Mouse (Mus musculus) midbrain, postnatal 0 days (tissue): ENCODE data around the gene Spint5. TPM values are rescaled to one million over a fixed set of nuclear protein-coding genes. Genes with fewer than 3 reads are reported as not detected.

Experiments used
- ATAC-seq: fragments of 200-750 bp; cut with Nextera tagmentation; 2 replicates; pipeline ENCODE4 v1.8.0; 2017; ENCODE audit warnings: moderate number of reproducible peaks, mild to moderate bottlenecking, moderate TSS enrichment, moderate library complexity; ENCODE audit not compliant: low FRiP score
- DNase-seq: peaks from one replicate; pipeline ENCODE4 v3.0.0-alpha.2; 2015; ENCODE audit warnings: low spot score
- H3K27ac ChIP-seq: fragments of 300-500 bp; sonication (generic); 2 replicates; pipeline ENCODE4 v1.5.1; 2014; ENCODE audit warnings: low read depth, mild to moderate bottlenecking, low read length, mixed read lengths
- H3K27me3 ChIP-seq: fragments of 300-500 bp; sonication (generic); 2 replicates; pipeline ENCODE4 v1.6.1; 2014; ENCODE audit warnings: low read length, control low read depth, mixed read lengths; ENCODE audit not compliant: insufficient read depth
- H3K36me3 ChIP-seq: fragments of 300-500 bp; sonication (generic); 2 replicates; pipeline ENCODE4 v1.6.1; 2014; ENCODE audit warnings: low read length, control low read depth, mixed read lengths; ENCODE audit not compliant: insufficient read depth
- H3K4me1 ChIP-seq: fragments of 300-500 bp; sonication (generic); 2 replicates; pipeline ENCODE4 v1.6.1; 2014; ENCODE audit warnings: mild to moderate bottlenecking, control low read depth, antibody characterized with exemption, low read length, mixed read lengths; ENCODE audit not compliant: insufficient read depth
- H3K4me2 ChIP-seq: fragments of 300-500 bp; sonication (generic); 2 replicates; pipeline ENCODE4 v1.6.1; 2014; ENCODE audit warnings: low read depth, mild to moderate bottlenecking, low read length, mixed read lengths; ENCODE audit not compliant: poor library complexity, severe bottlenecking
- H3K4me3 ChIP-seq: fragments of 300-500 bp; sonication (generic); 2 replicates; pipeline ENCODE4 v1.5.1; 2014; ENCODE audit warnings: low read depth, mild to moderate bottlenecking, low read length, moderate library complexity
- H3K9ac ChIP-seq: fragments of 300-500 bp; sonication (generic); replicated peaks from 2 replicates; pipeline ENCODE4 v1.6.1; 2014; ENCODE audit warnings: mild to moderate bottlenecking, low read length, moderate library complexity, mixed read lengths; ENCODE audit not compliant: poor library complexity, severe bottlenecking
- H3K9me3 ChIP-seq: fragments of 300-500 bp; sonication (generic); 2 replicates; pipeline ENCODE4 v1.6.1; 2016; ENCODE audit warnings: low read length, control low read depth
- CTCF ChIP-seq: IDR thresholded peaks from 2 replicates; pipeline ENCODE4 v1.5.1; 2016; ENCODE audit warnings: antibody characterized with exemption, mild to moderate bottlenecking
- WGBS: fragments of 180-500 bp; shearing (Covaris S2); extraction: QIAGEN DNeasy Blood & Tissue Kit; methylation state at CpG from one replicate; pipeline ENCODE4 v1.1.7; 2014; 5-methylcytosine and 5-hydroxymethylcytosine counted together
- polyA plus RNA-seq: library from polyadenylated mRNA; unstranded; fragments of >200 nt; fragmentation: Nextera tagmentation; extraction: Ambion mirVana; gene quantifications from 2 replicates; pipeline ENCODE4 v1.2.1, GENCODE M21; 2015
- total RNA-seq: library from RNA; depleted of rRNA; stranded (reverse); fragments of >200 nt; gene quantifications from 2 replicates; pipeline ENCODE4 v1.2.3, GENCODE M21; 2014

Spint5 gene
- total and polyA plus RNA-seq, 2 experiments from 2014 or later, result not detected

- Histone ChIP-seq H3K9me3 (no peaks in the 10 kb centered on the region), H3K4me3 (no peak overlapping the region), H3K27ac (no peak overlapping the region), H3K36me3 (peaks cover 57% of the 10 kb centered on the region), H3K27me3 (no peaks in the 10 kb centered on the region), H3K9ac (no peak overlapping the region), H3K4me2 (no peak overlapping the region), H3K4me1 (no peaks in the 10 kb centered on the region)
- ATAC-seq (no peak), DNase-seq (no peak)
- WGBS, result 92% methylated on average over 11 of the region's 11 CpGs
- TF ChIP-seq CTCF, result no peak
These were observed 39.0 kb downstream of the Spint5 start for GRCm38 (mm10) chr2:164754105-164754504.

GRCm38 (mm10) chr2:164754800-164755199, 39.7 kb downstream of the Spint5 start:
- H3K4me3 ChIP-seq, result no peak overlapping the region
- no peak for ATAC-seq
- no peaks in the 10 kb centered on the region for H3K9me3 ChIP-seq
- H3K36me3 ChIP-seq, result peaks cover 57% of the 10 kb centered on the region
- H3K27ac ChIP-seq, result no peak overlapping the region
- no peak overlapping the region for H3K9ac ChIP-seq
- no peak for DNase-seq
- no peak for TF ChIP-seq CTCF
- H3K27me3 ChIP-seq, result no peaks in the 10 kb centered on the region
- H3K4me1 ChIP-seq, result no peaks in the 10 kb centered on the region
- no peak overlapping the region for H3K4me2 ChIP-seq
- 97% methylated on average over 2 of the region's 2 CpGs for WGBS

GRCm38 (mm10) chr2:164757841-164758240, 42.7 kb downstream of the Spint5 start:
- peaks cover 63% of the 10 kb centered on the region for H3K36me3 ChIP-seq
- H3K9ac ChIP-seq, result no peak overlapping the region
- H3K9me3 ChIP-seq, result no peaks in the 10 kb centered on the region
- ATAC-seq (no peak), DNase-seq (no peak)
- no peaks in the 10 kb centered on the region for H3K27me3 ChIP-seq
- TF ChIP-seq CTCF, result no peak
- no peak overlapping the region for H3K4me2 ChIP-seq
- H3K4me3 ChIP-seq, result no peak overlapping the region
- no peaks in the 10 kb centered on the region for H3K4me1 ChIP-seq
- 93% methylated on average over 10 of the region's 11 CpGs for WGBS
- no peak overlapping the region for H3K27ac ChIP-seq

- Histone ChIP-seq H3K27me3 (no peaks in the 10 kb centered on the region), H3K4me1 (no peaks in the 10 kb centered on the region), H3K27ac (no peak overlapping the region), H3K36me3 (peaks cover 68% of the 10 kb centered on the region), H3K9me3 (no peaks in the 10 kb centered on the region), H3K4me2 (no peak overlapping the region), H3K9ac (no peak overlapping the region), H3K4me3 (no peak overlapping the region)
- no peak for ATAC-seq
- no peak for DNase-seq
- 67% methylated on average over 1 of the region's 1 CpGs for WGBS
- no peak for TF ChIP-seq CTCF
These were observed 43.6 kb downstream of the Spint5 start for GRCm38 (mm10) chr2:164758692-164759091.

GRCm38 (mm10) chr2:164760059-164760833, 45.1 kb downstream of the Spint5 start:
- DNase-seq, result no peak
- H3K9ac ChIP-seq, result no peak overlapping the region
- H3K9me3 ChIP-seq, result no peaks in the 10 kb centered on the region
- H3K27me3 ChIP-seq, result no peaks in the 10 kb centered on the region
- no peak overlapping the region for H3K27ac ChIP-seq
- ATAC-seq, result no peak
- 84% methylated on average over 4 of the region's 4 CpGs for WGBS
- no peak overlapping the region for H3K4me2 ChIP-seq
- TF ChIP-seq CTCF, result no peak
- peaks cover 59% of the 10 kb centered on the region for H3K36me3 ChIP-seq
- no peak overlapping the region for H3K4me3 ChIP-seq
- no peaks in the 10 kb centered on the region for H3K4me1 ChIP-seq

- DNase-seq (peak; percentile 21), ATAC-seq (no peak)
- Histone ChIP-seq H3K4me3 (no peak overlapping the region), H3K4me1 (no peaks in the 10 kb centered on the region), H3K27ac (no peak overlapping the region), H3K9ac (no peak overlapping the region), H3K4me2 (no peak overlapping the region), H3K27me3 (no peaks in the 10 kb centered on the region), H3K9me3 (no peaks in the 10 kb centered on the region), H3K36me3 (peaks cover 53% of the 10 kb centered on the region)
- no peak for TF ChIP-seq CTCF
- 96% methylated on average over 2 of the region's 2 CpGs for WGBS
These were observed 46.4 kb downstream of the Spint5 start for GRCm38 (mm10) chr2:164761502-164761901.
